8 mouse cellular contexts compared by ENCODE assay signal in the genomic region with DNA sequence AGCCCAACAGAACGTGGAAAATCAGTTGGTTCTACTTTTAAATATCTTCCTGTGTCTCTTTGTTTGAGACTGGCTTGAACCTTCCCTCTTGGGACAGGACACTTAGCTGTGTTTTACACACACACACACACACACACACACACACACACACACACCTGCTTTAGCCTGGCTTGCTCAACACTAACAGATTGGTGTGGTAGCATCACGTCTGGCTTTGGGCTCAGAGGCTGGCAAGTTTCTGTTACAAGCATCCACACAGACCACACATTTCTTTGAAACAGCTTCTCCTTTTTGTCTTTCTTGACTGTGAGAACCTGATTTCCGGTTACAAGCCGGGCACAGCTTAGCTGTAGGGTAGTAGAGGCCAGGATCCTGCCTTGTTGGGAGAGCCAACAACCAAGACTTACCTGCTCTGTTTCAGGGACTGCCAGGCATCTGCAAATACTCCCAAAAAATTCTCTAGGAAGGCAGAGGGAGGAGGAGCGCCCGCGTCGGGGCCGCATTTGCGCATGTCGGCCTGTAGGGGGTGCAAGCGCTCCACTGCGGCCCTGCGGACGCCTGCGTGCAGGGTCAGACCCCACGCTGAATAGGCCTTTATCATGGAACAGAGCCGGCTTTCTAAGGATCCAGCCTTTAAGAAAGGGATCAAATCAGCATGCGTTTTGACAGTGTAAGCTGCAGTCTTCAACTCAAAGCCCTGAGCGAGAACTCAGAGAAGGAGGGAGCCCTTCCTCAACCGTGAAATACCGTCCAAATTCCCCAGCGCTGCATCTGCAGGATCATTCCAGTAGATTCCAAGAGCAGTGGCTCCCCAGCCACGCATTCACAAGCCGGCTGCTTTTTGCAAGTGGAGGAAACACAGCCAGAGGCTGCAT.
DNase-seq lines count a peak whose midpoint lies in the region; ATAC-seq lines count a peak whose summit lies in the region.

No protein-coding gene starts in this region.

- H3K4me3 ChIP-seq in lung, embryonic 15.5 days = peak overlapping the region; percentile 2; the same call in 1 of the 2 replicates

- peak overlapping the region; percentile 42 for H3K4me2 ChIP-seq in lung, embryonic 15.5 days

- H3K27me3 ChIP-seq in lung, embryonic 15.5 days = peaks cover 20% of the 10 kb centered on the region; the same call in 1 of the 2 replicates

- WGBS in lung, embryonic 15.5 days = 2% methylated on average over 25 of the region's 25 CpGs

- peaks cover 16% of the 10 kb centered on the region; the same call in 1 of the 2 replicates for H3K4me1 ChIP-seq in lung, embryonic 15.5 days

- peak; percentile 85 for DNase-seq in NIH3T3 (ENCODE audit: low read depth)
- DNase-seq in cerebellum, adult 8-10 months = peak; percentile 20
- DNase-seq in forelimb bud, embryonic 11.5 days (ENCODE audit: low read depth, low spot score) = peak; percentile 78
- peak; percentile 33 to 59 for DNase-seq in layer of hippocampus, adult 8-10 months (ENCODE audit: low spot score in 2 of 2)
- DNase-seq in right cerebral cortex, adult 18-20 months = peak; percentile 39

- ATAC-seq in hematopoietic stem cell, adult 5-6 weeks (replicated peaks in 1 of 2; ENCODE audit: insufficient read depth in 1 of 2, low FRiP score in 2 of 2, low TSS enrichment in 1 of 2, low read depth in 1 of 2, poor library complexity in 2 of 2, severe bottlenecking in 2 of 2) = peak; percentile 50 to 56; a peak in 2 of 4 replicates
- peak; percentile 81 for ATAC-seq in lung, embryonic 15.5 days (ENCODE audit: borderline replicate concordance, extremely low read depth, low FRiP score, low TSS enrichment)
- ATAC-seq in granulocyte monocyte progenitor cell, adult 5-6 weeks (replicated peaks; ENCODE audit: poor library complexity, severe bottlenecking) = no peak; the same call in 1 of the 2 replicates

- no peaks in the 10 kb centered on the region for H3K36me3 ChIP-seq in lung, embryonic 15.5 days

- peak overlapping the region; percentile 63 for H3K27ac ChIP-seq in lung, embryonic 15.5 days

- no peak overlapping the region for H3K9ac ChIP-seq in lung, embryonic 15.5 days

- H3K9me3 ChIP-seq in lung, embryonic 15.5 days = no peaks in the 10 kb centered on the region

Comparison
In these comparisons a context has a peak if more than half of its experiments do, and no peak if none do; other contexts are left out.
1. DNase-seq: peak in every context shown above with its lines; median percentile 85 in NIH3T3; 78 in forelimb bud, embryonic 11.5 days; 46 in layer of hippocampus, adult 8-10 months; 39 in right cerebral cortex, adult 18-20 months; 20 in cerebellum, adult 8-10 months.